Mouse (Mus musculus) liver, embryonic 14.5 days (tissue): Measurements from ENCODE around the gene Optn. TPM values are rescaled to one million over a fixed set of nuclear protein-coding genes. Genes with fewer than 3 reads are reported as not detected.
A peak's percentile ranks its signal among the peaks of the same experiment; 100 is the strongest.
"Not testable (repeated sequence)": the region's sequence is repeated elsewhere in the genome, so short reads cannot be mapped to it uniquely, and the experiment has no call there.

ENCODE experiments used
- ATAC-seq: fragments of 200-750 bp; cut with Nextera tagmentation; 2 replicates; pipeline ENCODE4 v1.8.0; 2017; ENCODE audit warnings: moderate number of reproducible peaks, mild to moderate bottlenecking, moderate library complexity; ENCODE audit not compliant: insufficient read depth
- DNase-seq, 3 experiments: peaks; one replicate each; pipeline ENCODE4 v3.0.0-alpha.2; 2012 to 2013; ENCODE audit warnings: low read depth in 3 of 3, low spot score in 3 of 3
- H3K27ac ChIP-seq: fragments of 300-500 bp; sonication (generic); 2 replicates; pipeline ENCODE4 v1.5.1; 2014; ENCODE audit warnings: moderate library complexity, mild to moderate bottlenecking, control low read depth, inconsistent platforms
- H3K27me3 ChIP-seq: fragments of 300-500 bp; sonication (generic); 2 replicates; pipeline ENCODE4 v1.6.1; 2014; ENCODE audit warnings: mild to moderate bottlenecking, low read length, moderate library complexity; ENCODE audit not compliant: control insufficient read depth, insufficient read depth
- H3K36me3 ChIP-seq: fragments of 300-500 bp; sonication (generic); replicated peaks from 2 replicates; pipeline ENCODE4 v1.6.1; 2014; ENCODE audit warnings: low read depth; ENCODE audit not compliant: control insufficient read depth, insufficient read depth
- H3K4me1 ChIP-seq, 2 experiments: fragments of 200-500 bp in 1 of 2; fragments of 300-500 bp in 1 of 2; sonication (generic) in 1 of 2; replicated peaks; 2 replicates each; pipeline ENCODE4 v1.6.1; 2012 to 2014; ENCODE audit warnings: antibody characterized with exemption in 1 of 2, inconsistent platforms in 1 of 2, low read length in 1 of 2; ENCODE audit not compliant: control insufficient read depth in 2 of 2, insufficient read depth in 2 of 2
- H3K4me2 ChIP-seq: fragments of 300-500 bp; sonication (generic); 2 replicates; pipeline ENCODE4 v1.6.1; 2014; ENCODE audit warnings: low read depth, mild to moderate bottlenecking, control low read depth, moderate library complexity
- H3K4me3 ChIP-seq, 2 experiments: fragments of 200-500 bp in 1 of 2; fragments of 300-500 bp in 1 of 2; sonication (generic) in 1 of 2; 2 replicates each; pipeline ENCODE4 v1.5.1; 2012 to 2014; ENCODE audit warnings: low read depth in 2 of 2, low read length in 2 of 2, mild to moderate bottlenecking in 2 of 2, control low read depth in 1 of 2, inconsistent platforms in 1 of 2, moderate library complexity in 1 of 2; ENCODE audit not compliant: insufficient read depth in 1 of 2
- H3K9ac ChIP-seq: fragments of 300-500 bp; sonication (generic); replicated peaks from 2 replicates; pipeline ENCODE4 v1.6.1; 2014; ENCODE audit warnings: mild to moderate bottlenecking, control low read depth, moderate library complexity
- H3K9me3 ChIP-seq: fragments of 300-500 bp; sonication (generic); 2 replicates; pipeline ENCODE4 v1.6.1; 2016; ENCODE audit warnings: low read length, mixed read lengths; ENCODE audit not compliant: control insufficient read depth
- CTCF ChIP-seq: IDR thresholded peaks from 2 replicates; pipeline ENCODE4 v1.5.1; 2016; ENCODE audit warnings: antibody characterized with exemption, low read depth, control low read depth
- EP300 ChIP-seq: IDR thresholded peaks from 2 replicates; pipeline ENCODE4 v1.6.1; 2016; ENCODE audit warnings: antibody characterized with exemption, low read depth
- WGBS: fragments of 180-500 bp; shearing (Covaris S2); extraction: QIAGEN DNeasy Blood & Tissue Kit; methylation state at CpG from one replicate; pipeline ENCODE4 v1.1.7; 2014; ENCODE audit not compliant: insufficient replicate concordance; 5-methylcytosine and 5-hydroxymethylcytosine counted together
- polyA plus RNA-seq, 2 experiments: library from polyadenylated mRNA; depleted of rRNA in 1 of 2; stranded (reverse) in 1 of 2; unstranded in 1 of 2; fragments of >200 nt; fragmentation: Nextera tagmentation in 1 of 2; extraction: Ambion mirVana in 1 of 2; gene quantifications; 2 replicates each; pipeline versions ENCODE4 v1.2.1 to v1.2.3; 2012 to 2014

Optn gene
- polyA plus RNA-seq, 2 experiments = 6.4 to 15.6 TPM

DNA sequence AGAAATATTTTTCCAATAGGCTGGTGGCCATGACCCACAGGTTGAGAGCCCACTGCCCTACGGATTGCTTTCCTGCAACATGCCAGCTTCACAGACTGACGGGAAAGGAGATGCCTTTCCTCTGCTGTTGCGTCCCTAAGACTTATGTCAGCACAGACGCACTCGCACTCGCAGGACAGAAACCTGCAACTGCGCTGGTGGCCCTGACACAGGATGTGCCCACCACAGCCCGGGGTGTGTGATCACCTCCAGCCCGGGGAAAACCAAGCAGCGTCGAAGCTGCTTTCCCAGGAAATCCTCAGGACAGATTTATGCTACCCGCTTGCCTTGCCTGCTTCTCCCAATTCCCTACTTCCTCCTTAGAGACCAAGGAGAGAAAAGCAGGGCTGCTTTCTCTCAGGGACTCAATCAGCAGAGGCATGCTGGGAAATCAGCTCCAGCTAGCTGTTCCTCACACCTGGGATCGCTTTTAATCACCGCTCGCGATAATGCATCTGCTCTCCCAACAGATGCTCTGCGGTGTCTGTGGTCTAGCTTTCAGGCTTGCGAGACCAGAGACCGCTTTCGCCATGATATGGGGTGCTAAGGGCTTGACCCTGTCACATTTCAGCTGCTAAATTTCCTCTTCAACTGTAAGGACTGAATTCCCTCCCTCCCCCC is 34.1 kb upstream of the Optn start:
- Histone ChIP-seq H3K4me2 (peak overlapping the region; percentile 8; the same call in 1 of the 2 replicates), H3K9me3 (no peaks in the 10 kb centered on the region), H3K27ac (no peak overlapping the region), H3K4me3 (no peak overlapping the region), H3K4me1 (peaks cover 0 to 1% of the 10 kb centered on the region in 2 experiments; a peak in 1 of 4 replicates), H3K27me3 (no peaks in the 10 kb centered on the region), H3K36me3 (no peaks in the 10 kb centered on the region), H3K9ac (no peak overlapping the region)
- 6% methylated on average over 20 of the region's 20 CpGs for WGBS
- no peak for TF ChIP-seq EP300
- DNase-seq (no peak), ATAC-seq (no peak)

DNA sequence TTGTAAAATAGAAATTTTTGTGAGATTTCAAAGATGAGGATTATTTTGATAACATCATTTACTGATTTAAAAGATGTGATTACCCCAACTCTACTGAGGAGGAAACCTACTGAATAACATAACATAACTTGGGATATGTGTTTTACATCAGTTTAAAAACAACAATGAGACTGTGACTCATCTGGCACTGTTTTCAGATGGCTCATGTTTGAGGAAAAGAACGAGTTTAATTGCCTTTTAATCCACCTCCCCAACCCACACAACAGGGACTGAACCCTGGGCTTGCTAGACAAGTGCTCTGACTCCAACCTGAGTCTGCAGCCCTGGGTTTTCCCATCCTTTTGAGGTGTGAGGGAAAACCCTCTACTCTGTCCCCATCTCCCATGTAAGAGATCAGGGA is 31.5 kb upstream of the Optn start:
- Histone ChIP-seq H3K4me2 (no peak overlapping the region), H3K4me3 (no peak overlapping the region), H3K36me3 (no peaks in the 10 kb centered on the region), H3K27me3 (no peaks in the 10 kb centered on the region), H3K9me3 (no peaks in the 10 kb centered on the region), H3K9ac (no peak overlapping the region), H3K27ac (no peak overlapping the region), H3K4me1 (0 out of 4 replicates have a peak, but pooled peaks cover 0 to 1% of the 10 kb centered on the region in 2 experiments)
- ATAC-seq (no peak), DNase-seq (no peak)
- WGBS = 11% methylated on average over 1 of the region's 1 CpGs
- TF ChIP-seq EP300 (no peak), CTCF (no peak)

DNA sequence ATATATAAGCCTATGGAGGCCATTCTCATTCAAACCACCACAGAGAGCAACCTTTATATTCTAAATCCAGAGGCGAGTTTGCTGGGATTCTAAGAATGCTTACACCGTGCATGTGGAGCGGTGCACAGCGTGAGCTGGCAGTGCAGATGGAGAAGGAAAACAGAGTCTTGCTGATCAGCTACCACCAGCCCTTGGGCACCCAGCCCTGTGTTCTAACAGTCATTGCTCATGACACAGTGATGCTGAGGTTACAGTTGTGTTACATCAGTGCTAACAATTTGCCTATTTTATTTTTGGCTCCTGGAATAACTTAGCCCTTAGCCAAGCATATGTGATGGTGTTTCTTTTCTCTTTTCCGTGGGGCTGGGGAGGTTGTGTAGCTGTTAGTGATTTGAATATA is 31.0 kb upstream of the Optn start:
- Histone ChIP-seq H3K27me3 (no peaks in the 10 kb centered on the region), H3K4me3 (no peak overlapping the region), H3K9me3 (no peaks in the 10 kb centered on the region), H3K36me3 (no peaks in the 10 kb centered on the region), H3K4me1 (0 out of 4 replicates have a peak, but pooled peaks cover 0 to 1% of the 10 kb centered on the region in 2 experiments), H3K9ac (no peak overlapping the region), H3K4me2 (no peak overlapping the region), H3K27ac (no peak overlapping the region)
- ATAC-seq = no peak
- TF ChIP-seq CTCF (no peak), EP300 (no peak)
- no peak for DNase-seq
- WGBS = 76% methylated on average over 5 of the region's 5 CpGs

DNA sequence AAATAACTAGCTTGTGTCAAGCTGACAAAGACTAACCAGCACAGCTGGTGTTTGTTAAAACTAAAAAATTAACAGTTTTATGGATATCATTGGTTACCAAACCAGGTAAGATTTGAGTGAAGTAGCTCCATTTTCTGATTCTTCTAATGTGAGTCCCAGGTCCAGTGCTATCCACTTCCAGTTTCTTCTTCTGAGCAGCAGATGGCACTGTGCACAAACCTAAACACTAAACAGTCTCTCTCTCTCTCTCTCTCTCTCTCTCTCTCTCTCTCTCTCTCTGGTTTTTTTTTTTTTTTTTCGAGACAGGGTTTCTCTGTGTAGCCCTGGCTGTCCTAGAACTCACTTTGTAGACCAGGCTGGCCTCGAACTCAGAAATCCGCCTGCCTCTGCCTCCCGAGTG is 26.5 kb upstream of the Optn start:
- not testable (repeated sequence) for H3K4me1 ChIP-seq, H3K9me3 ChIP-seq, H3K4me2 ChIP-seq, H3K27me3 ChIP-seq, H3K36me3 ChIP-seq, H3K9ac ChIP-seq, H3K4me3 ChIP-seq, H3K27ac ChIP-seq, DNase-seq, ATAC-seq
- WGBS = 57% methylated on average over 3 of the region's 4 CpGs
- peak; percentile 47 for TF ChIP-seq CTCF

DNA sequence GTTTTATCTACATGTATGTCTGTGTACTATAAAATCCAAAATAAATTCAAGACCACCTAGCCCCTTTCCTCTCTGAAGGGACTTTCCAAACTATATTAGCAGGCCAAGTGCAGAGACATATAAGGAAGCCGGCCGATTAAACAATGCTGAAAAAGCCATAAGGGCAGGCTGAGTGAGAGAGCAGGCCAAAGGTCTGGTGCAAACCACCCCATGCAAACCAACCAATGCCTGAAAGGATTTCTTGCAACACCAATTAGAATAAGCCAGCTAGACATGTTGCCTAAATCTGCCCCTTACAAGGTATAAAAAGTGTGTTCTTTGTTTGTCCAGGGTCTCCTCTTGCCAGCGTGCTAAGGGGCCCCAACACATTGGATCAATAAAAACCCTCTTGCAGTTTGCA is 23.8 kb upstream of the Optn start:
- DNase-seq = no peak
- 70% methylated on average over 3 of the region's 3 CpGs for WGBS

More for the DNA sequence above, 23.8 kb upstream of the Optn start:
- ATAC-seq = no peak
- no peak overlapping the region for H3K9ac ChIP-seq
- no peaks in the 10 kb centered on the region for H3K4me1 ChIP-seq
- no peaks in the 10 kb centered on the region for H3K36me3 ChIP-seq
- H3K27me3 ChIP-seq = no peaks in the 10 kb centered on the region
- no peak overlapping the region for H3K27ac ChIP-seq
- H3K9me3 ChIP-seq = no peaks in the 10 kb centered on the region
- TF ChIP-seq EP300 (no peak), CTCF (no peak)
- no peak overlapping the region for H3K4me3 ChIP-seq
- H3K4me2 ChIP-seq = no peak overlapping the region
